Mouse (Mus musculus): ENCODE data around the gene Rwdd4a. TPM values are rescaled to one million over a fixed set of nuclear protein-coding genes. Genes with fewer than 3 reads are reported as not detected.

Rwdd4a gene
- total and polyA plus RNA-seq, 3 experiments = 47.2 to 64.0 TPM; not detected in 1

Other genes with a start within 250 kb of the Rwdd4a start
- under 0.01 TPM in 1 of 2 replicates, not detected in the other for gene Stox2, start 87.3 kb upstream of the Rwdd4a start, total RNA-seq (2012; rRNA removed)
- gene Stox2, start 87.3 kb upstream of the Rwdd4a start, polyA plus RNA-seq (2012; ENCODE audit: insufficient read depth in 1 of 2, insufficient read length in 2 of 2, low read depth in 1 of 2, low replicate concordance in 2 of 2, missing spikeins in 1 of 2) = not detected
- gene Trappc11, start 194 bp upstream of the Rwdd4a start, total RNA-seq (2012; rRNA removed) = 22.8 and 22.9 TPM in 2 replicates
- gene Trappc11, start 194 bp upstream of the Rwdd4a start, polyA plus RNA-seq (2012; ENCODE audit: insufficient read depth in 1 of 2, insufficient read length in 2 of 2, low read depth in 1 of 2, low replicate concordance in 2 of 2, missing spikeins in 1 of 2) = 10 to 100 TPM in 1 of 2 experiments, not detected in 1; 30.1 TPM
- gene Ing2, start 141.9 kb downstream of the Rwdd4a start, total RNA-seq (2012; rRNA removed) = 17.9 and 18.6 TPM in 2 replicates
- gene Ing2, start 141.9 kb downstream of the Rwdd4a start, polyA plus RNA-seq (2012; ENCODE audit: insufficient read depth in 1 of 2, insufficient read length in 2 of 2, low read depth in 1 of 2, low replicate concordance in 2 of 2, missing spikeins in 1 of 2) = 100 to 1,000 TPM in 1 of 2 experiments, 10 to 100 TPM in 1; 61.7 to 363 TPM
- 12.4 and 14.1 TPM in 2 replicates for gene Cdkn2aip, start 180.3 kb downstream of the Rwdd4a start, total RNA-seq (2012; rRNA removed)
- gene Cdkn2aip, start 180.3 kb downstream of the Rwdd4a start, polyA plus RNA-seq (2012; ENCODE audit: insufficient read depth in 1 of 2, insufficient read length in 2 of 2, low read depth in 1 of 2, low replicate concordance in 2 of 2, missing spikeins in 1 of 2) = 100 to 1,000 TPM in 1 of 2 experiments, 10 to 100 TPM in 1; 13.5 to 101 TPM

Data from MEL (cell line).